Mouse (Mus musculus) megakaryocyte, embryonic 14.5 days (primary cell): ENCODE measurements around the gene Shank2.

Experiments
- FLI1 ChIP-seq: IDR thresholded peaks from 2 replicates; pipeline ENCODE4 v1.6.1; 2012; ENCODE audit warnings: low read length, inconsistent platforms, mixed read lengths
- GATA1 ChIP-seq: IDR thresholded peaks from 3 replicates; pipeline ENCODE4 v1.6.1; 2012; ENCODE audit warnings: mixed read lengths, low read length, inconsistent platforms, borderline replicate concordance

DNA sequence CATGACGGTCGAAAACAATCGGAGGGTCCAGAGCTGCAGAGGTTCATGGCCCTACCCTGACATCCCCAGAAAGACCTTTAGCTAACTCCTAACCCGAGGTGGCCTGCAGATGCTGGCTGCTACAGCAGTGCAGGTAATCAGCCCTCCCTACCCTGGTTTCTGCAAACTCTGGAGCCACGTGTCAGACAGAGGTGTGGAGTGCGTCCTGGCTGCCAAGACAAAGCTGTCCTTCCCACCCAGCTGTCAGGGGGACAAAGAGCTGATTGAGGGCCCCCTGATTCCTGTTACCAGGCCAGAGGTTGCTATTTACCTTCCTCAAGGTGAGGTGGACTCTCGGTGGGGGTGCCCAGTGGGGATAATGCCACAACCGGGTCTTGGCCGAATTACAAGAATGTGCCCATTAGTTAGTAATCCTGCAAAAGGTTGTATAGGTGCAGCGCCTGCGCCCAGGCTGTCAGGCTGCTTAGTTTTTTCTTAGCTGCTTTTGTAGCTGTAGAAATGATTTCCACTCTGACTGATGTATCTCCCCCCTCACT is 43.6 kb upstream of the Shank2 start:
- no peak for TF ChIP-seq FLI1
- no peak for TF ChIP-seq GATA1
